Mouse (Mus musculus): ENCODE measurements at regions not wholly inside any gene's neighbourhood (a gene's known extent, or its start where the extent isn't known, plus 50 kb on each side); places are given as distances from the start of the nearest gene placed in this dataset.
"Not testable (repeated sequence)": the region's sequence is repeated elsewhere in the genome, so short reads cannot be mapped to it uniquely, and the experiment has no call there.

GRCm38 (mm10) chr12:119708715-119709114 is 236.9 kb upstream of the Tmem196 start:
- DNase-seq (ENCODE audit: low spot score in 2 of 2); intact Hi-C loops (cut with DNase I): not testable (repeated sequence)

GRCm38 (mm10) chr12:119730789-119731188 is 214.8 kb upstream of the Tmem196 start:
- DNase-seq (ENCODE audit: low spot score in 2 of 2), result no peak

GRCm38 (mm10) chr12:119762580-119762979 is 183.0 kb upstream of the Tmem196 start:
- DNase-seq (ENCODE audit: low spot score in 2 of 2), result no peak
- intact Hi-C loops (cut with DNase I), result no loop called here

More at GRCm38 (mm10) chr12:119730789-119731188, 214.8 kb upstream of the Tmem196 start:
- intact Hi-C loops (cut with DNase I), result no loop called here

GRCm38 (mm10) chr12:119763292-119763976 is 182.2 kb upstream of the Tmem196 start:
- DNase-seq (ENCODE audit: low spot score in 2 of 2), result no peak
- intact Hi-C loops (cut with DNase I), result no loop called here

GRCm38 (mm10) chr12:119777559-119777958 is 168.1 kb upstream of the Tmem196 start:
- DNase-seq (ENCODE audit: low spot score in 2 of 2), result no peak
- intact Hi-C loops (cut with DNase I), result no loop called here

- no peak for DNase-seq (ENCODE audit: low spot score in 2 of 2)
- intact Hi-C loops (cut with DNase I), result no loop called here
Measured at GRCm38 (mm10) chr12:119807692-119808091, 137.9 kb upstream of the Tmem196 start.

GRCm38 (mm10) chr12:119816225-119816624 is 129.4 kb upstream of the Tmem196 start:
- intact Hi-C loops (cut with DNase I), result no loop called here
- no peak for DNase-seq (ENCODE audit: low spot score in 2 of 2)

- intact Hi-C loops (cut with DNase I), result no loop called here
- peak; percentile 7 to 53 for DNase-seq (ENCODE audit: low spot score in 2 of 2)
Measured at GRCm38 (mm10) chr12:119839119-119839518, 106.5 kb upstream of the Tmem196 start.

- intact Hi-C loops (cut with DNase I), result no loop called here
- DNase-seq (ENCODE audit: low spot score in 2 of 2), result no peak
Measured at GRCm38 (mm10) chr12:119881744-119882143, 63.9 kb upstream of the Tmem196 start.

GRCm38 (mm10) chr12:119890030-119890429 is 55.6 kb upstream of the Tmem196 start:
- intact Hi-C loops (cut with DNase I), result no loop called here
- DNase-seq (ENCODE audit: low spot score in 2 of 2), result no peak
